Mouse (Mus musculus) ovary, adult 18-20 months (tissue): ENCODE measurements around the gene Btg1.

Experiments used
- DNase-seq: peaks from one replicate; pipeline ENCODE4 v3.0.0; 2022; ENCODE audit warnings: low spot score, mixed read lengths

The Btg1 gene

DNA sequence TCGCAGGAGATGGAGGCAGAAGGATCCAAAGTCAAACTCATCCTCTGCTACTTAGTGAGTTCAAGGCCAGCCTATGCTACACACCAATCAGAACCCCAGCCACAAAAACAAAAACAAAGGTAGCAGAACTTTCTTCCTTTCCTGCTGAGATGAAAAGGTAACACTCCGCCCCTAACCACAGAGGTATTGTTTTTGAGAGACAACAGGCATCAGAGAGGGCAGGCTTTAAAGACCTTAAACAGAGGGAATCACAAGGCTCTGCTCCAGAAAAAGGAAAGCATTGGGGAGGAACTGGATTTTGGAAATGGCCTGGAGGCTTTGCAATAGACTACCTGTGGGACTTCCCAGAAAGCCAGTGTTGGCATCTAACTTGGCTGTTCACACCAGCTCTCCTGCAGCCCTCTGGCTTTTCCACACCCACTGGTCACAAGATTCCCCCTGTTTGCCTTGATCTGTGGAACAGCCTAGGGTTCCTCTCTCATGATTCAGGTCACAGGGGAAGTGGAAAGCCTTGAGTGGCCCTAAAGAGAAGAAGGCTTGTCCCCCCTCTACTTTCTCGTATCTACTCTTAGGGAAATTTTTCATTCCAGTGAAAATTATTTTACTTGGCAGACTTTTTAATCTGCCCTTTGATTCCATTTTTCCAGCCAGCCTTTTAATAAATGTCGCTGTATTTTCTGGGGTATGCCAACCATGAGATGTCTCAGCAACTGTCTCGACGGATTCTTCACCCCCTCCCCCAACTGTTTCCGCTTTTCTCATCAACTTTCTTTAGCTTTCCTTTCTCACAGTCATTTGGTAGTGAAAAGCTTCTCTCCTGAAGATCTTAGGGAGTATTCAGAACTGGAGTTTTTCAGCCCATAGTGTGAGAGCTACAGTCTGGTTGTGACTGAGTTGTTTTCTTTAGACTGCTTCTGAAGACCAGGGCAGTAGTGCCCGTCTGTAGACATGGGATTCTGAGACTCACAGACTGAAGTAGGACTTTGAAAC, 7.2 kb upstream of the Btg1 start:
- no peak for DNase-seq

DNA sequence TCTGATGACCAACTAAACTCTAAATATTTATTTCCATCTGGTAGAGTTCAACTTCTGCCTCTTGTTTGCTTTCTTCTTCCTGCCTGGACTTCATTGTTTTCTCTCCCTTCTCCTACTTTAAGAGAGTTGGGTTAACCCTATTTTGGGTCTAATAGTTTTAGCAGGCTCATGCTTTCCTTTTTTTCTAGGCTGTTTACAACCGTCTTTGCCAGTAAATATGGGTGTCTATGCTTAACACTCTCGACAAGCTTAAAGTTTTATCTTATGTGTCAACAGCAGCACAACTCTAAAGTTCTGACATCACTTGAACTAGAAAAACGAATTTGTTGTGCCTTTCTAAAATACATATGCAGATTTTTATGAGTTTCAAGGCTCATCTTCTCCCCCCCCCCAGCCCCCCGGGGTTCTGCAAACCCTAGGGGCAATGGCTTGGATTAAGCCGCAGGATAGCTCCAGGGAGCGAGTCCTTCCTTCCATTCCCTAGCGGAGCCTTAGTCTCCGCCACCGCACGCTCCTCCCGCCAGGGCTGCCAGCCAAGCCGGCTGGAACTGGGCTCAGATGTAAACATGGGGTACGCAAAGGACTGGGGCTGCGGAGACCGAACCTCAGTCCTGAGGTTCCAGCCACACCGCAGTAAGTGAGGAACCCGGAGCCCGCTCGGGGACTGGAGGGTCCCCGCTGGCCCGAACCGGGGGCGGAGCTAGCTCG, 651 bp upstream of the Btg1 start:
- no peak for DNase-seq

DNA sequence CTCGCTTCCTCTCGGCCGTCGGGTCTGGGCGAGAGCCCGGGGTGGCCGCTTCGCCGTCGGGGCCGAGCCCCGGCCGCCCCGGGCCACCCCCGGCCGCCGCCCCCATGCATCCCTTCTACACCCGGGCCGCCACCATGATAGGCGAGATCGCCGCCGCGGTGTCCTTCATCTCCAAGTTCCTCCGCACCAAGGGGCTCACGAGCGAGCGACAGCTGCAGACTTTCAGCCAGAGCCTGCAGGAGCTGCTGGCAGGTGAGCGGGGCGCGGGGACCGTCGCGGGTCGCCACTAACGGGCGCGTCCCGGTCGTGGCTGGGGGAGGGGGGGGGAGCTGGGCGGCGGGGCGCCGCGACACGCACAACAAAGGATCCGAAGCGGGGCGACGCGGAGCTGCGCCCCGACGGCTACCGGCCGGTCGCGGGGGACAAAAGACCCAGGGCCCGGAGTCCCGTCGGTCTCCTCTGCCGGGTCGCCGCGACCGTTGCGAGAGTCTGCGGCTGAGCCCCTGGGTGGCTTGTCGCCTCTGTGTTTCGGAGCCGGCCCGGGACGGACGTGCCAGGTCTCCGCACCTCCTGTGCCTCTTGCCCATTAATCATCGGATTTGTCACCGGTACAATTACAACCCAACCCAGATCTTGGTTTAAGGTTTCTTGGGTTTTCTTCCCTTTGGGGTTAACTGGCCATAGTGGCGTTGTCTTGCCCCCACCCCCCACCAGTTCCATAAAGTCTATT, 580 bp downstream of the Btg1 start:
- DNase-seq: no peak

DNA sequence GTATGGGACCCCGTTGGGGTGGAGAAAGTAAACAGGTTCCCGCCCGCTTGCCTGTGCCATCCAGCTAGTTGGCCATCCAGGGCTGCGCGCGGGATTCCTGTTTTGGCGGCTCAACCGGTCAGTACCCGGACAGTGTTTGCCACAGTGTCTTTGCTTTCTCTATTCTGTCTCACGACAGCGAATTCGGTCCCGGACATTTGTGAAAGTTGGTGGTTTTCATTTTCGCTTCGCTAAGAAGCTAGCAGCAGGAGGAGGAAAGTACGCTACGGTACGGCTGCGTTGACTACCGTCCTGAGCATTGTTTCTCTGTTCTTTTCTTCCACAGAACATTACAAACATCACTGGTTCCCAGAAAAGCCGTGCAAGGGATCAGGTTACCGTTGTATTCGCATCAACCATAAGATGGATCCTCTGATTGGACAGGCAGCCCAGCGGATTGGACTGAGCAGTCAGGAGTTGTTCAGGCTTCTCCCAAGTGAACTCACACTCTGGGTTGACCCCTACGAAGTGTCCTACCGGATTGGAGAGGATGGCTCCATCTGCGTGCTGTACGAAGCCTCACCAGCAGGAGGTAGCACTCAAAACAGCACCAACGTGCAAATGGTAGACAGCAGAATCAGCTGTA, 1.3 kb downstream of the Btg1 start:
- peak; percentile 64 for DNase-seq

DNA sequence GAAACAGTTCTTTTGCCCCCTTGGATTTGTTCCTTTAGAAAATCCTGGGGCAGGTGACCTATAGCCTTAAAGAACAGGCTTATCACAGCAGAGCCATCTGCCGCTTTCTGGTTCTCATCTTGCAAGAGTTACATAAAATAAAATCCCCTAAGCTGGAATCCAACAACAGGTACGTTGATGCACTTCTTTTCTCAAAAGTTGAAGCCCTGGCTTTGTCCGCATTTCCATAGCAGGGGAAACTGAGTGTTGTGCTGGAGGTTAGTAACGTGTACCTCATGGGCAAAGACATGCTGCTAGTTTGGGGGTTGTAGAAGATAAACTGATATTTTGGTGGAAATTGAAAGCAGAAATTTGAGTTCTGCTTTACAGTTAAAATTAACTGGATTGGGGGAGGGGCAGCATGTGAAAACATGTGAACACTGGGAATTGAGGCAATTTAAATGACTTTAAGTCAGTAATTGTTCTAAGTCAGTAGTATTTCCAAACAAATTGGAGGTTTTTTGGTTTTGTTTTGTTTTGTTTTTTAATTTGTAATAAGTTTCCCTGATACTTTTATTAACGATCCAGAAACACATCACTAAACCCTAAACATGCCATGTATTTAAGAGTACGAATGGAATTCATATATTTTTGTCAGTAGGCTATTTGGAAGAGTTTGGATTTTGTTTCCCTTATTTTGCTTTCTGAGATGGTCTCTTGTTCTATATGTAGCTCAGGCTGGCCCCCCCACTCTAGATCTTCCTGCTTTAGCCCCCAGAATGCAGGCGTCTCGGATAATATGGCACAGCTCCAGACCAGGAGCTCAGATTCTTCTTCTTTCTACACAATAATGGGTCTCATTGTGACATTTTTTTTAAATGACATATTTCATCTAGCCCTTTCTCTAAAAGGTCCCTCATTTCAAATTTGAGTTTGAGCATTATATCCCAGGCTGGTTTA, 3.4 kb downstream of the Btg1 start:
- DNase-seq: no peak

DNA sequence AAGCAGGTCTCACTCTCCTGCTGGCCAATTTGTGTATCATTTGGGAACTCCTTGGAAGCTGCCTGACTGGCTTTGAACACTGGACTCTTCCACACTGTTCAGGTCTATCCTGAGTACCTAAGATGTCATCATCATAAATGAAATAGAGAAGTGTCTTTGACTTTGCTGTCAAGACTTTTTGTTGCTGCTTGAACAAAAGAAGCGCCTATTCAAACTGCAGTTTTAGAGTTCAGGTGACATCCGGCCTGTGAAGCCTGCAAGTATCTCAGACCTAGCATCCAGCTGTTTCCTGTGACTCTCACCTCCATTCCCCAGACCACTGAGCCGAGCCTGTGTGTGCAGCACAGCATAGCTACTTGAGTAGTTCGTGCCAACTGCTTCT, 4.1 kb downstream of the Btg1 start:
- no peak for DNase-seq

DNA sequence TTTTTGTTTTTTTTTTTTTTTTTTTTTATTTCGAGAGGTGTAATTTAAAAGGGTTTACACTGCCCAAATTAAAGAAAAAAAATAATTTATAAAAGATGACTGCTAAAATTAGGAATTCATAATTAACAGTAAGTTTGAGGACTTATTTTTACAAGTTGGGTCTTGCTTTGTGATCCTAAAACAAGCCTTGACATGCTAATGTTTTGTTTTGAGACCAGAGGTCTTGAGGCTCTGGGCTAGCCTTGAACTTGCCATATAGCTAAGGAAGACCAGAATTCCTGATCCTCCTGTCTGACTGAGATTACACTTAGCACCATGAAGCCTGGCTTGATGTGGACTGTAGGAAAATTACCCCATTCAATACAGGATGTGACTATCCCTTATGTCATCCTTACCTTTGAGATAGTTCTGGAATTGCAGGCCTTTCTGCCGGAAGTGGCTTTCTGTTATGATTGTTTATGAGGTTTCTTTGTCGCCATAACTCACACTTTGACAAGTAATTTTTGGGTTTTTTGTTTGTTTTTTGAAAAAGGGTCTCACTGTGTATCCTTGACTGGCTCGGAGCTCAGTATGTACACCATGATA, 4.6 kb downstream of the Btg1 start:
- DNase-seq: no peak

DNA sequence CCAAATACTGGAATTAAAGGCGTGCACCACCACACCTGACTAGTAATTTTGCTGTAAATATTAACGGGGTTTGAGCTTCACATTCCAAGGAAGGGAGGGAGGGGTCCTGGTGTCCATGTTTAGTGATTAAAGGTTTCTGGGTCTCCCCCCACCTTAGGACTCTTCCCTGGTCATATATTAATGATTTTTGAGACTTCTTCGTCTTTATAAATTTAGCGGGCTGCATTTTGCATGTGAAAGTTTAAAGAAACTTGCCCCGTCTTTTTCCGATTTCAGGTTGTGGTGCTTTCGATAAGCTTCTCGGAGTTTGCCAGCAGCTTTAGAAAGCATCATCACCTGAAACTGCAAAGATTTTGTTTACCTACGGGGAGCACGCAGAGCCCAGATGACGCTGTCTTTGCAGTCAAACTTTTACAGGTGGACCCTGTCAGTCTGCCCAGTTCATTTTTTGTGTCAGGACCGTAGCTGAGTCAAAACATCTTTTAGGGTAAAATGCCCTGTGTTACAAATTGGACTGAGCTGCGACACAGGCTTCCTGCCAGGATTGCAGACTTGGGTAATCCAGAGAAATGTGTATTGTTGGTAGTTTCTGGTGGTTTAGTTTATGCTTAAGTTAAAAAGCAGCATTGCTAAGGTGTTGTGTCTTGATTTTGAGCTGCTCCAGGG, 5.3 kb downstream of the Btg1 start:
- DNase-seq: no peak

DNA sequence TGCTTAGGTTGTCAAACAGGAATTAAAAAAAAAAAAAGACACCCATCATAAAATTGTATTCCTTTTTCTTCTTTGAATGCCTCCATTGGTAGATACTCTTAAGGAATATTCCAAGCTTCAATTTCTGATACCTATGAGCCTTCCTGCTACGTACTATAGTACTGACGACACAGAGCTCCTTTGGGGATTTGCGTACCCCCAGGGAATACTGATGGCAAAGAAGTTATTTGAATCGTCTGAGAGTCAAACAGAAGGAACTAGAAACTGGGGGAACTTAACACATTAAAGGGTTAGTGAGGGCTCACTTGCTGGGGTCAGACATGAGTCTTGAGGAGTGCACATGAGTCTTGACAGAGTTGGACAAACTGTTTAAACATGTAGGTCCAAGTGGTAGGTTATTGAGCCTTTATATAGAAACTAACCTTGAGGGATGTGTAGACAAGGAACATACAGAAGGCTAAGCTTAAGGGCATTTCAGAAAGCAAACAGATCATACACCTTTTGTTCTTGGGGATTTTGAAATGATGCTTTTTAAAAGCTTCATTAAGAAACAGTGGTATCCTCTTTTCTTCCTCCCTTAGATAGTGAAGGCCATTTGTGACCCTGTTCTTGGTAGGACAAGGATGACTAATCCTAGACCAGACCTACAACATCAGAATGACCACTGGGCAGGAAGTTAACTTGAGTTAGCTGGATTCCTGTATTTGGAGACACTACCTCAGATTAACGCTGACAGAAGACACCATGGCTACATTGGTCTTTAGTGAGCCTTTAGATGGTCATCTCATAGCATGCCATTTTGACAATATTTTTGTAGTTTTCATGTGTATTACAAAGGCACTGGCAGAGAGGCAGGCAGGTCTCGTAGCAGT, 6.2 kb downstream of the Btg1 start:
- DNase-seq: no peak

DNA sequence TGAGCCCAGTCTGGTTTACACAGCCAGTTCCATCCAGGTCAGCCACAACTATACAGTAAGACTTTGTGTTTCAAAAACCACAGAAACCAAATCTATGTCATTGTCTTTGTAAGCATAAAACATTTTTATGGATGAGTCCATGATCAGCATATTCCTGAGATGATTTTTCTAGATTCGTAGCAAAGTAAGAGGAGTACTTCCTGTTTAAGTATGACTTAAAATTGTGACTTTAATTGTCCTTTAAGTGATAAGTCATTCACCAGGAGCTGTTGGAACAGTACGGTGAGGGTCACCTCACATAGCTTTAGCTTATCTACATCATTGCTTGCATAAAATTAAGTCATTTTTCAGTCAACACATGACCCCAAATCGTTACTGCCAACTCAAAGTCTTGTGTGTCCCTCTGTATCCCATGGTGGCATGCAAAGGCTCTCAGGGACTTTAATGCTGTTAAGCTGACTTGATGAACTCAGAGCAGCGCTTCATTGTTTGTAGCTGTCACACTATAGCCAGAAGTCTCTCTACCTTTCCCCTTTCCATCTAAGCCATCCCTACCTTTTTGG, 6.9 kb downstream of the Btg1 start:
- no peak for DNase-seq

DNA sequence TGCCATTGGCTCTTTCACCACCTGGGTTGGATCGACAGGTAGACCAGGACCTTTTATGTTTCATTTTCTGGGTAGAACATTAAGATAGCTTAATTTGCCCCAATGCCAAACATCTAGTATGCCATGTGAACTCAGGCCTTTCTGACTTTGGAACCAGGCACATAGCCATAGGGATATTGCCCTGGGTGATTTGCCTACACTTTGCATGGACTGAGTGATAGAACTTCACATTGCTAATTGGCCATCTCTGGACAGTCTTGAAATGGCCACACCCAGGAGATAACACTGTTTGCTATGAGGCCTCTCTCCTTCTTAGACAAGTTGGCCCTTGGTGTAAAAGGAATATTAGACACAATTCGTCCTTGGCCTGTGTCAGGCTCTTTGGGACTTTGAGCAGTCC, 7.6 kb downstream of the Btg1 start:
- DNase-seq: no peak

DNA sequence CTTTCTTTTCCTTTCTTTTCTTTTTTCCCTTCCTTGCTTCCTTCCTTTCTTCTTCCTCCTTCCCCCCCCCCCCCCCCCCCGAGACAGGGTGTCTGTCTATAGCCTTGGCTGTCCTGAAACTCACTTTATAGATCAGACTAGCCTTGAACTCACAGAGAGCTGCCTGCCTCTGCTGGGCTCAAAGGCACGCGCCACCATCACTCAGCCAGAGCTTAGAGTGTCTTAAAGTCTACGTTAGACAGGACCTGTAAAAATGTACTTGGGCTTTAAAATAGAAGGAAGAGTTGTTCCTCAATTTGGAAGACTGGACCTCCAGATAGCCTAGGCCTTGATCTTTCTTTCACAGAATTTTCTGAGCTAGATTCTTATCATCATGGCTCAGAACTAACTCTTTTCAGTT, 8.3 kb downstream of the Btg1 start:
- DNase-seq: no peak

DNA sequence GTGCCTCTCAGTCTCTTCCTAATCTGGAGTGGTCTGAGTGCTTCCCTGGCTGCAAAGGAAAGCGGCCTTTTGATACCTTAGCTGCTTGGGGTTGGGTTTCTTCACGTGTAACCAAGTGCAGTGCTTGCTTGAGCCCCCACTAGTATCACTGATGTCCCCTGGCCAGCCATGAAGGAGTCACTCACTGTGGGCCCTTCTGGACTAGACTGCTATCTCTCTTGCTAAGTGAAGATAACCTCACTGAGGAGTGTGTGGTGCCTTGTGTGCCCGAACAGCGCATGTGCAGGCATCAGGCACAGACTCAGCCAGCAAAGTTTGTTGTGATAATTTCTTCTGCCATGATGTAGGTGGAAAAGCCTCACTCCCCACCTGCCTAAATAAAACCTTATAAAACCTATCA, 8.9 kb downstream of the Btg1 start:
- no peak for DNase-seq

DNA sequence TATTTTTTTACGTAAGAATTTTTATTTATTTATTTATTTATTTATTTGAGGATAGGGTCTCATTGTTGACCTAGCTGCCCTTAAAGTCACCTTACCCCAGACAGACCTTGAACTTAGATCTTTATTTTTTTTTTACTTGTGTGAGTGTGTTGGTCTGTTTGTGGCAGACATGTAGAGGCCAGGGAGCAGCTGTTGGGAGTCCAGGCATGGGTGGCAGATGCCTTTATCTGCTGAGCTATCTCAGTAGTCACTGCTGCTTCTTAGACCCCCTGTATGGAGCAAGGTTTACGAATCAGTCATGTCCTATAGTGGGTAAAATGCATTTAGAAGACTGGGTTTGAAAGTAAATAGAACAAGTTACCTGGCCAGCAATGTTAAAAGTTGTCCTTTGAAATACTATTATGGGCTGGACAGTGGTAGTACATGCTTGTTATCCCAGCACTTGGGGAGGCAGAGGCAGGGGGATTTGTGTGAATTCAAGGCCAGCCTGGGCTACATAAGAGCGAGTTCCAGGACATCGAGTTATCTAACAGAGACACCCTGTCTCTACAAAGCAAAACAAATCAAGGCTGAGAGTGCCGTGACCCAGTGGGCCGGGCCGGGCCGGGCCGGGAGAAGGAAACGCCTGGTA, 9.4 kb downstream of the Btg1 start:
- DNase-seq: no peak

DNA sequence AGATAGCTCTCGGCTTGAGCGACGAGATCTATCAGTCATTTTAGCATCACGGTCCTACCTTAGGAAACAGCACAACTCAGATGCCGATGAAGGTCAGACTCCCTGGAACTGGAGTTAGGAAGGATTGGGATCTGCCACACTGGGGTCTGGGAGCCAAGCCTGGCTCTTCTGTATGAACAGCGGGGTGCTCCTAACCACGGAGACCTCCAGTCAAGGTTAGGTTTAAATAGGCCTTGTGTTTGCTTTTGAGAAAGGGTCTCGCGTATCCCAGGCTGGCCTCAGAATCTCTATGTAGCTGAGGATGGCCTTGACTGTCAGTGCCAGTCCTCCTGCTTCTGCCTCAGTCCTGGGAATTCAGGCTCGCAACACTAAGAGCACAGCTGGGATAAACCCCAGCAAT, 10.5 kb downstream of the Btg1 start:
- no peak for DNase-seq

DNA sequence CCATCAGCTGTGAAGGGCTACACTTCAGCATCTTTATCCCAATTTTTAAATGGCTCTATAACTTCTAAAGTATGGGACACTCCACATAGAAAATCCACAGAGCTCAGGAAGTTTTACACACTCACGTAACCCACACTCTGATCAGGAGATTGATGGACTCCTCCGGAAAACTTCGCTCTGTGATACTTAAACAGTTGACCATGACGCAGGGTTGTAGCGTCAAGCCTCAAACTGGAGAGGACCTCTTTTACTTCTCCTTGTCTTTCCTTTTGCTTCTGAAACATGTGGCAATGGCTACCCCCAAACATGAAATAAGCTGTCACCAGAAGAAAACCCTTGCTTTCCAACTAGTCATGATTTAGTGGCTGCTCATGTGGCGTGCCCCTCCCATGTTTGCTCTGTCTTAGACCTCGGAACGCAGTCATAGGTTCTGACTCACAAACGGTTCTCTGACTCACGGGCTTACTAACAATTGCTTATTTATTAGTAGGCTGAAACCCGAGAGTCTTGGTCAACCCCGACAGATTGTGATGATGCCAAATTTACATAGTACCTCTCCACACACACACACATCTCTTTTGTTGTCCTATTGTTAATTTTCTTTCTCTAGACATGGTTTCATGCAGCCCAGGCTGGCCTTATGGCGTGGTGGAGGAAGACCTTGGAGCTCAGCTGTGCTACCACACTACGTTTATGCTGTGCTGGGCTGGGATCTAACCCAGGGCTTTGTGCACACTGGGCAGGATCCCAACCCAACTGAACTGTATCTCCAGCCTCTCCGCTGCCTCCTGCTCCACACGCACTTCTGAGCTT, 11.5 kb downstream of the Btg1 start:
- DNase-seq: no peak

DNA sequence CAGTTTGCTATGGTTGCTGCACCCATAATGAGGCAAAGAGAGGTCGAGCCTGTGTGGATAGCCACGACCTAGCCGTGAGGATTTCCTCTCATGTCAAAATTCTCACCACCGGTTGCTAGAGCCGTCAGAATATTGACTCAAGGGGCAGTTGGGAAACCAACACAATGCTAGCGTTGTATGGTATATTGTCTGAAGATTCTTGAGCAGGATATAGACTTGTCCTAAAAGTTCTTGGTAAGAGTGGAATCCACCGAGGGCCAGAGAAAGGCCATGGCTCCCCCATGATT, 12.1 kb downstream of the Btg1 start:
- DNase-seq: no peak

DNA sequence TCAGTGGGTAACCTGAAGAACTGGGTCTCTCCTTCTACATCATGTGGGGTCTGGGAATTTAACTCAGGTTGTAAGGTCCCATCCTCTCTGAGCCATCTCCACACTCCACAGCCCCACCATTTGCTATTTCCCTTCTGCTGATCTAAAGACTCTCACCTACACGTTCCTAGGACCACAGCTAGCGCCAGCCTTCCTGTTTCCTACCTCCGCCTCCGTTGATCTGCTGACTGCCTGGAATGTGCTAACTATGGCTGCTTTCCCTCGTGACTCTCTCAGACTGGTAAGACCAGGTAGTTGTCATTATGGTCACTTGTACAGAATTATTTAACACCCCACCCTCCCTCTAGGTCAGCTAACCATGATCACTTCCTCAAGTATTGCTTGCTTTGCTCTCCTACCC, 13.3 kb downstream of the Btg1 start:
- no peak for DNase-seq
